Mouse (Mus musculus): ENCODE results near the gene Ccnd3. TPM values are rescaled to one million over a fixed set of nuclear protein-coding genes. Genes with fewer than 3 reads are reported as not detected.

Ccnd3 gene
- polyA plus RNA-seq, 2 experiments: 195 to 379 TPM

- Histone ChIP-seq H3K27ac (no peak overlapping the region), H3K27me3 (ENCODE audit: control insufficient read depth, insufficient read depth, low read length) (no peaks in the 10 kb centered on the region), H3K9ac (replicated peaks) (no peak overlapping the region), H3K4me3 (ENCODE audit: insufficient read depth in 1 of 2, low read depth in 2 of 2, low read length in 2 of 2) (no peak overlapping the region), H3K4me1 (replicated peaks; ENCODE audit: control insufficient read depth in 2 of 2, insufficient read depth in 2 of 2, low read length in 1 of 2) (peaks cover 17 to 35% of the 10 kb centered on the region in 2 experiments), H3K4me2 (ENCODE audit: low read depth) (no peak overlapping the region; the same call in none of the 2 replicates), H3K9me3 (ENCODE audit: control insufficient read depth, low read length) (no peaks in the 10 kb centered on the region), H3K36me3 (replicated peaks; ENCODE audit: control insufficient read depth, insufficient read depth, low read depth) (peaks cover 3% of the 10 kb centered on the region)
- WGBS (ENCODE audit: insufficient replicate concordance): 71% methylated on average over 4 of the region's 4 CpGs
- ATAC-seq (ENCODE audit: insufficient read depth) (no peak), DNase-seq (ENCODE audit: low read depth in 3 of 3, low spot score in 3 of 3) (no peak)
- no peak for TF ChIP-seq EP300 (IDR thresholded peaks at IDR 0.05; ENCODE audit: low read depth)
- no peak for TF ChIP-seq CTCF (IDR thresholded peaks at IDR 0.05; ENCODE audit: low read depth)
Measured at GRCm38 (mm10) chr17:47632181-47632840, 127.5 kb downstream of the Ccnd3 start.

- Histone ChIP-seq H3K4me3 (ENCODE audit: insufficient read depth in 1 of 2, low read depth in 2 of 2, low read length in 2 of 2) (no peak overlapping the region), H3K27me3 (ENCODE audit: control insufficient read depth, insufficient read depth, low read length) (no peaks in the 10 kb centered on the region), H3K36me3 (replicated peaks; ENCODE audit: control insufficient read depth, insufficient read depth, low read depth) (peaks cover 3% of the 10 kb centered on the region), H3K4me1 (replicated peaks; ENCODE audit: control insufficient read depth in 2 of 2, insufficient read depth in 2 of 2, low read length in 1 of 2) (peaks cover 14 to 28% of the 10 kb centered on the region in 2 experiments), H3K9me3 (ENCODE audit: control insufficient read depth, low read length) (no peaks in the 10 kb centered on the region), H3K27ac (no peak overlapping the region), H3K9ac (replicated peaks) (peak overlapping the region; percentile 16; the same call in 1 of the 2 replicates), H3K4me2 (ENCODE audit: low read depth) (no peak overlapping the region)
- TF ChIP-seq CTCF (IDR thresholded peaks at IDR 0.05; ENCODE audit: low read depth): no peak
- TF ChIP-seq EP300 (IDR thresholded peaks at IDR 0.05; ENCODE audit: low read depth): no peak
- DNase-seq (ENCODE audit: low read depth in 3 of 3, low spot score in 3 of 3): no peak
- ATAC-seq (ENCODE audit: insufficient read depth): no peak
- 50% methylated on average over 7 of the region's 7 CpGs for WGBS (ENCODE audit: insufficient replicate concordance)
Measured at GRCm38 (mm10) chr17:47633999-47634770, 129.3 kb downstream of the Ccnd3 start.

- H3K9ac ChIP-seq (replicated peaks): no peak overlapping the region
- TF ChIP-seq CTCF (IDR thresholded peaks at IDR 0.05; ENCODE audit: low read depth): peak; percentile 27; the same call in 1 of the 2 replicates
- no peak for TF ChIP-seq EP300 (IDR thresholded peaks at IDR 0.05; ENCODE audit: low read depth)
- 82% methylated on average over 2 of the region's 2 CpGs for WGBS (ENCODE audit: insufficient replicate concordance)
Measured at GRCm38 (mm10) chr17:47642992-47643391, 138.1 kb downstream of the Ccnd3 start.

GRCm38 (mm10) chr17:47646683-47647082, 141.8 kb downstream of the Ccnd3 start:
- H3K27me3 ChIP-seq (ENCODE audit: control insufficient read depth, insufficient read depth, low read length): no peaks in the 10 kb centered on the region
- H3K4me1 ChIP-seq (replicated peaks; ENCODE audit: control insufficient read depth in 2 of 2, insufficient read depth in 2 of 2, low read length in 1 of 2): 0 out of 4 replicates have a peak, but pooled peaks cover 2 to 3% of the 10 kb centered on the region in 2 experiments
- H3K4me3 ChIP-seq (ENCODE audit: insufficient read depth in 1 of 2, low read depth in 2 of 2, low read length in 2 of 2): no peak overlapping the region
- no peak overlapping the region for H3K27ac ChIP-seq
- peak; percentile 62 to 72 (median 64) for DNase-seq (ENCODE audit: low read depth in 3 of 3, low spot score in 3 of 3)
- H3K9me3 ChIP-seq (ENCODE audit: control insufficient read depth, low read length): no peaks in the 10 kb centered on the region
- no peak overlapping the region for H3K4me2 ChIP-seq (ENCODE audit: low read depth)
- H3K36me3 ChIP-seq (replicated peaks; ENCODE audit: control insufficient read depth, insufficient read depth, low read depth): peaks cover 2% of the 10 kb centered on the region; the same call in 1 of the 2 replicates
- WGBS (ENCODE audit: insufficient replicate concordance): 57% methylated on average over 1 of the region's 1 CpGs
- no peak overlapping the region for H3K9ac ChIP-seq (replicated peaks)
- peak; percentile 33; the same call in 1 of the 2 replicates for ATAC-seq (ENCODE audit: insufficient read depth)
- TF ChIP-seq EP300 (IDR thresholded peaks at IDR 0.05; ENCODE audit: low read depth): no peak
- peak; percentile 82 for TF ChIP-seq CTCF (IDR thresholded peaks at IDR 0.05; ENCODE audit: low read depth)

More at GRCm38 (mm10) chr17:47642992-47643391, 138.1 kb downstream of the Ccnd3 start:
- H3K36me3 ChIP-seq (replicated peaks; ENCODE audit: control insufficient read depth, insufficient read depth, low read depth): no peaks in the 10 kb centered on the region
- no peak overlapping the region for H3K4me2 ChIP-seq (ENCODE audit: low read depth)
- no peaks in the 10 kb centered on the region for H3K27me3 ChIP-seq (ENCODE audit: control insufficient read depth, insufficient read depth, low read length)
- no peak overlapping the region for H3K4me3 ChIP-seq (ENCODE audit: insufficient read depth in 1 of 2, low read depth in 2 of 2, low read length in 2 of 2)
- DNase-seq (ENCODE audit: low read depth in 3 of 3, low spot score in 3 of 3): no peak
- no peak for ATAC-seq (ENCODE audit: insufficient read depth)
- H3K27ac ChIP-seq: no peak overlapping the region
- no peaks in the 10 kb centered on the region for H3K9me3 ChIP-seq (ENCODE audit: control insufficient read depth, low read length)
- 0 out of 4 replicates have a peak, but pooled peaks cover 0 to 3% of the 10 kb centered on the region in 2 experiments for H3K4me1 ChIP-seq (replicated peaks; ENCODE audit: control insufficient read depth in 2 of 2, insufficient read depth in 2 of 2, low read length in 1 of 2)

DNA sequence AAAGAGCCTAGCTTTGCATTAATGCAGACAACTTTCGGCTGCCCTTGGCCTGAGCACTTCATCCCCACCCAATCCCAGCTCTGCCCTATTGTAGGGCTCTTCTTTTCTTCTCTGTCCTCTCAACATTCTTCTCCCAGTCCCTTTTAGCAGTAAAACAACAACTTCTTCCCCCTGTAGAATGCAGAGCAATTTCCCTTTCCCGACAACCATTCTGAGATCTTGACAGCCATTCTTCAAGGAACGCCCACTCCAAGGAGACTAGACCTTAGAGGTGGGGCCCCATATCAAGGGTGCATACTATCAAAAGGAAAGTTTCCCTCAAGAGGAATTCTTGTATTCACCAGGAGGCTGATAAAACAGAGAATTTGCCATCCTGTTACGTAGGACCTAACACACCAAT, 144.1 kb downstream of the Ccnd3 start:
- TF ChIP-seq EP300 (IDR thresholded peaks at IDR 0.05; ENCODE audit: low read depth) (no peak), CTCF (IDR thresholded peaks at IDR 0.05; ENCODE audit: low read depth) (no peak)
- H3K4me1 ChIP-seq (replicated peaks; ENCODE audit: control insufficient read depth in 2 of 2, insufficient read depth in 2 of 2, low read length in 1 of 2): 0 out of 4 replicates have a peak, but pooled peaks cover 2 to 3% of the 10 kb centered on the region in 2 experiments
- no peak overlapping the region for H3K9ac ChIP-seq (replicated peaks)
- H3K36me3 ChIP-seq (replicated peaks; ENCODE audit: control insufficient read depth, insufficient read depth, low read depth): peaks cover 5% of the 10 kb centered on the region
- no peaks in the 10 kb centered on the region for H3K27me3 ChIP-seq (ENCODE audit: control insufficient read depth, insufficient read depth, low read length)
- H3K4me3 ChIP-seq (ENCODE audit: insufficient read depth in 1 of 2, low read depth in 2 of 2, low read length in 2 of 2): no peak overlapping the region
- ATAC-seq (ENCODE audit: insufficient read depth): no peak
- H3K4me2 ChIP-seq (ENCODE audit: low read depth): no peak overlapping the region
- H3K9me3 ChIP-seq (ENCODE audit: control insufficient read depth, low read length): no peaks in the 10 kb centered on the region
- no peak overlapping the region for H3K27ac ChIP-seq
- 57% methylated on average over 4 of the region's 4 CpGs for WGBS (ENCODE audit: insufficient replicate concordance)
- DNase-seq (ENCODE audit: low read depth in 3 of 3, low spot score in 3 of 3): no peak

Other genes starting within 250 kb of the Ccnd3 start
- 15.7 and 20.7 TPM in 2 replicates for gene Mrps10, start 136.2 kb upstream of the Ccnd3 start, polyA plus RNA-seq (2012; rRNA removed)
- gene Mrps10, start 136.2 kb upstream of the Ccnd3 start, polyA plus RNA-seq (2014; fragmentation: Nextera tagmentation; extraction: Ambion mirVana): 46.5 and 47.5 TPM in 2 replicates
- 0.41 and 0.44 TPM in 2 replicates for gene Guca1b, start 119.7 kb upstream of the Ccnd3 start, polyA plus RNA-seq (2012; rRNA removed)
- gene Guca1b, start 119.7 kb upstream of the Ccnd3 start, polyA plus RNA-seq (2014; fragmentation: Nextera tagmentation; extraction: Ambion mirVana): 0.14 and 0.18 TPM in 2 replicates
- gene Guca1a, start 104.5 kb upstream of the Ccnd3 start, polyA plus RNA-seq (2012; rRNA removed): 0.63 and 0.69 TPM in 2 replicates
- gene Guca1a, start 104.5 kb upstream of the Ccnd3 start, polyA plus RNA-seq (2014; fragmentation: Nextera tagmentation; extraction: Ambion mirVana): 1.0 and 1.1 TPM in 2 replicates
- gene AI661453, start 68.4 kb upstream of the Ccnd3 start, polyA plus RNA-seq (2012; rRNA removed): 0.44 and 0.56 TPM in 2 replicates
- gene AI661453, start 68.4 kb upstream of the Ccnd3 start, polyA plus RNA-seq (2014; fragmentation: Nextera tagmentation; extraction: Ambion mirVana): 0.42 and 0.56 TPM in 2 replicates
- 0.89 and 0.93 TPM in 2 replicates for gene 1700001C19Rik, start 67.7 kb upstream of the Ccnd3 start, polyA plus RNA-seq (2012; rRNA removed)
- 1.1 and 1.2 TPM in 2 replicates for gene 1700001C19Rik, start 67.7 kb upstream of the Ccnd3 start, polyA plus RNA-seq (2014; fragmentation: Nextera tagmentation; extraction: Ambion mirVana)
- 13.8 and 15.5 TPM in 2 replicates for gene Taf8, start 2.8 kb upstream of the Ccnd3 start, polyA plus RNA-seq (2012; rRNA removed)
- gene Taf8, start 2.8 kb upstream of the Ccnd3 start, polyA plus RNA-seq (2014; fragmentation: Nextera tagmentation; extraction: Ambion mirVana): 10.4 and 11.8 TPM in 2 replicates
- 9.8 and 12.5 TPM in 2 replicates for gene Bysl, start 106.4 kb downstream of the Ccnd3 start, polyA plus RNA-seq (2012; rRNA removed)
- gene Bysl, start 106.4 kb downstream of the Ccnd3 start, polyA plus RNA-seq (2014; fragmentation: Nextera tagmentation; extraction: Ambion mirVana): 13.3 and 14.3 TPM in 2 replicates
- 20.7 and 23.1 TPM in 2 replicates for gene Med20, start 106.5 kb downstream of the Ccnd3 start, polyA plus RNA-seq (2012; rRNA removed)
- gene Med20, start 106.5 kb downstream of the Ccnd3 start, polyA plus RNA-seq (2014; fragmentation: Nextera tagmentation; extraction: Ambion mirVana): 23.2 and 25.7 TPM in 2 replicates
- gene Gm20517, start 106.5 kb downstream of the Ccnd3 start, polyA plus RNA-seq (2012; rRNA removed): 0.86 and 0.95 TPM in 2 replicates
- 0.86 and 1.7 TPM in 2 replicates for gene Gm20517, start 106.5 kb downstream of the Ccnd3 start, polyA plus RNA-seq (2014; fragmentation: Nextera tagmentation; extraction: Ambion mirVana)
- 6.4 and 6.6 TPM in 2 replicates for gene Usp49, start 125.6 kb downstream of the Ccnd3 start, polyA plus RNA-seq (2012; rRNA removed)
- gene Usp49, start 125.6 kb downstream of the Ccnd3 start, polyA plus RNA-seq (2014; fragmentation: Nextera tagmentation; extraction: Ambion mirVana): 2.9 and 3.9 TPM in 2 replicates
- 63.2 and 88.6 TPM in 2 replicates for gene Tomm6, start 183.3 kb downstream of the Ccnd3 start, polyA plus RNA-seq (2012; rRNA removed)
- 244 and 251 TPM in 2 replicates for gene Tomm6, start 183.3 kb downstream of the Ccnd3 start, polyA plus RNA-seq (2014; fragmentation: Nextera tagmentation; extraction: Ambion mirVana)
- 3.0 and 3.7 TPM in 2 replicates for gene Frs3, start 184.0 kb downstream of the Ccnd3 start, polyA plus RNA-seq (2012; rRNA removed)
- 0.67 and 0.91 TPM in 2 replicates for gene Frs3, start 184.0 kb downstream of the Ccnd3 start, polyA plus RNA-seq (2014; fragmentation: Nextera tagmentation; extraction: Ambion mirVana)
- 0.18 and 0.32 TPM in 2 replicates for gene Gm21981, start 189.4 kb downstream of the Ccnd3 start, polyA plus RNA-seq (2012; rRNA removed)
- gene Gm21981, start 189.4 kb downstream of the Ccnd3 start, polyA plus RNA-seq (2014; fragmentation: Nextera tagmentation; extraction: Ambion mirVana): 0.30 TPM in 1 of 2 replicates, not detected in the other
- gene Prickle4, start 189.7 kb downstream of the Ccnd3 start, polyA plus RNA-seq (2012; rRNA removed): 0.11 TPM in 1 of 2 replicates, not detected in the other
- 0.23 TPM in 1 of 2 replicates, not detected in the other for gene Prickle4, start 189.7 kb downstream of the Ccnd3 start, polyA plus RNA-seq (2014; fragmentation: Nextera tagmentation; extraction: Ambion mirVana)
- not detected in 2 replicates for gene Pgc, start 221.8 kb downstream of the Ccnd3 start, polyA plus RNA-seq (2012; rRNA removed)
- not detected in 2 replicates for gene Pgc, start 221.8 kb downstream of the Ccnd3 start, polyA plus RNA-seq (2014; fragmentation: Nextera tagmentation; extraction: Ambion mirVana)
- 2.4 and 2.9 TPM in 2 replicates for gene Tfeb, start 232.0 kb downstream of the Ccnd3 start, polyA plus RNA-seq (2012; rRNA removed)
- gene Tfeb, start 232.0 kb downstream of the Ccnd3 start, polyA plus RNA-seq (2014; fragmentation: Nextera tagmentation; extraction: Ambion mirVana): 3.2 and 3.7 TPM in 2 replicates